Mouse (Mus musculus) layer of hippocampus, postnatal 10 days (tissue): ENCODE measurements around the gene Adora1. TPM values are rescaled to one million over a fixed set of nuclear protein-coding genes. Genes with fewer than 3 reads are reported as not detected.

Source experiments
- DNase-seq, 2 experiments: peaks; one replicate each; pipeline ENCODE4 v3.0.0; 2021; ENCODE audit warnings: low spot score in 2 of 2
- total RNA-seq, 2 experiments: library from RNA; stranded (reverse); gene quantifications; 2 replicates each; pipeline ENCODE4 v1.2.3; 2021

The Adora1 gene
- total RNA-seq, 2 experiments from 2014 or later, result 162 to 169 TPM

DNA sequence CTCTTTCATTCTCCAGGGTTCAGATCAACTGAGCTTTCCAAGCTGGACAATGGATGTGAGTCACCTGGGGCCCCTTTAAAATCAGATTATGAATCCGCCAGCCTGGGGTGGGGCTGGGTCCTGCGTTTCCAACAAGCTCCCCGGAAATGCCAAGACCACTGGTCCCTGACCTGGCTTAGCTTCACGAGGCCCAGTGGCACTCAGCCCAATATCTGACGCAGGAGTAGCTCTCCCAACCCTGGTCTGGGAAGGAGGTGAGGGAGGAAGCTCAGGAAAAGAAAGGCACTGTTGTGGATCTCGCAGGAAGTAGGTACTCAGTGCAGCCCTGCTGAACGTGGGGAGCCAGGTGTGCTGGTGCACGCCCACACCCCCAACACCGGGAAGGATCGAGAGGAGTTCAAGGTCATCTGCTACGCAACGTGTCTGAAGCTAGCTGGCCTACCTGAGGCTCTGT, 18.2 kb downstream of the Adora1 start:
- DNase-seq, result no peak

DNA sequence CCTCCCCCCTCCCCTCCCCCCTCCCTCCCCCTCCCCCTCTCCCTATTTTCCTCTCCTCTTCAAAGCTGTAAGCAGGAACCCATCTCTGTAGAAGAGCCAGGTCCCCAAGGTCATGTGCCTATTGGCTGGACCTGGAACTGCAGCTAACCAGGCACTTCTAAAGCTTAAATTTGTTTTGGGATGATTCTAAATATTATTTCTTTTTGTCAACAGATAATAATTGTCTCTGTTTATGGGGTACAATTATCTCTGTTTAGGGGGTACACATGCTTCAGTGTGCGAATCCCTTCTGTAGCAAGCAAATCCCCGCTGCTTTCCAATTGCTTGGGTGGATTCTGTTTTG, 18.6 kb downstream of the Adora1 start:
- DNase-seq, result no peak

DNA sequence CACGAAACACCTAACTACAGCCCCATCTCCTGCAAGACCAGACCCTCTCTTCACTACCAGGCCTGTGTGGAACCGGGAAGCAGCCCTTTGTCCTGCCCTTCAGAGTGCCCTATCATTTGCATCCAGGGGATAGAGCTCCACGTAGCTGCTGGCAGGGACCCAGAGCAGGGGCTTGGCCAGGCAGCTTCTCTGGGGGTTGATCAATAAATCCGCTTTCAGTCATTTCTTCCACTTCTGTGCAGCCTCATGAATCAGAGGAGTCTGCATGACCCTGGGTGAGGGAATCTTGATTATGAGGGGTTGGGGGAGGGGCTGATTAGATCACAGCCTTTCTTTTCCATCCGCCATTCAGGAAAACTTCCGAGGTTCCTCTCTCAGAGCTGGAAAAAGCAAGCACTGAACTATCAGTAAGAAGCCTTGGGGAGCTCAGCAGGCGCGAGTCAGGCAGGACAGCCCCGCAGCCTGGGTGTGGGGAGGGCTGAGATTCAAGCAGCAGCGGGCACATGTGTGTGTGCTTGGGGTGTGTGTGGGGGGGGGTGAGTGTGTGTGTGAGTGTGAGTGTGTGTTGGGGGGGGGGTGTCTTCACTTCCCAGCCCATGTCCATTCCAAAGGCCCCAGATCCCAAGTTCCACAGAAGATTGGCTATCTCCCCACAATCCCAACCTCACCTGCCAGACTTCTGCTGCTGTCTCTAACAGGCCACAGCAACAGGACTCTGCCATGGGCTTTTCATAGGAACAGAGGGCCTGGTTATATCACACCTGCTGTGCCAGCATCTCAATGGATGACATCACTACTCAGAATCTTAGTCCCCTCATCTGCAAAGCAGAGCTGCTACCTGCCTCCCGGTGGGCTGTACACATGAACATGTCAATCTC, 19.2 kb downstream of the Adora1 start:
- no peak for DNase-seq

DNA sequence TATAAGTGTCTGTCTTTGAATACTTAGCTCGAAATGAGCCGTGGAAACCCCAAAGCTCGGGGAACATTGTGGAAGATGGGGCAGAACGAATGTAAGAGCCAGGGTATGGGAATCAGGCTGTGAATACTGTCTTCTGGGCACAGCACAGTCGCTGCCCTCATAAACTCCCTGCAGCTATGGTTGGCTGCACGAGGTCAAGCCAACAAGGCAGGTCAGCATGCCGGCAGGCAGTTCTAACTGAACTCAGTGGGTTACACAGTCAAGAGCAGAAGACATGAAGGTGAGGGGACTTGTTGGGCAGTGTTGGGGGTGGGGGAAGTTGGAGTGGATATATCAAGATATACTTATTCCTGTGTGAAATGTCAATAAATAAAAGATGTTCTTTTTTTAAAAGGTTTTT, 20.2 kb downstream of the Adora1 start:
- no peak for DNase-seq

DNA sequence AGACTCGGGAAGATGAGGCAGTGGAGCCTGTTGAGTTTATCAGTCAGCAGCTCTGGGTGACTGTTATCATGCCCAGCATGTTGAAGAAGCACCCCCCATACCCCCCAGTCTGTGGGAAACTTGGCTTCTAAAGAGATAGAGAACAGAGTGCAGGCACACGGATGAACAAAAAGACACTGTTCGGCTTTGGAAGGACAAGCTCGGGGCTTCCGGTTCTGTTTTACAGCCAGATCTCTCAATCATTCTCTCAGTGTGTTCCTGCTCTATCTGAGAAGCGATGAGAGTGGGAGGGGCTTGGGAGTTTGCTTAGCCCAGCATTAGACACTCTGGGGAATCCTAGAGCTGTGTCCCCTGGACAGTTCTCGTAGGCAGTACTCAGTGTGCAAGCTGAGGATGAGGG, 21.8 kb downstream of the Adora1 start:
- no peak for DNase-seq

DNA sequence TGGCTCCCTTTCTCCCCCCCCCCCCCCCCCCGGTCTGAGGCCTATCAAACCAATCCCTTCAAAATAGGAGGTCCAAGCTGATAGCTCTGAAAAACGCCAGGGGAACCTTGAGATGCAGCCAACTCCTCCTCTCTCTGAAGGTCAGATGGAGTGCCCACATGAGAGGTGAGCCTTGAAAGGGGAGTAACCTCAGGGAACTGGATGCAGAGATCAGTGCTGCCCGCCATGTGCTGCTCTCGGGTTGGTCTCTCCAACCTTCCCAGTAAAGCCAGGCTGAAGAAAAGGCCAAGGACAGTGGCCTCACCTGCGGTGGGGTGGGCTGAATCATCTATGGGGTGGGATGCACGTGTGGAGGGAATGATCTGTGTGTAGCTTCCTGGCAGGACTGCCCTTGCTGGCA, 22.9 kb downstream of the Adora1 start:
- DNase-seq, result no peak

DNA sequence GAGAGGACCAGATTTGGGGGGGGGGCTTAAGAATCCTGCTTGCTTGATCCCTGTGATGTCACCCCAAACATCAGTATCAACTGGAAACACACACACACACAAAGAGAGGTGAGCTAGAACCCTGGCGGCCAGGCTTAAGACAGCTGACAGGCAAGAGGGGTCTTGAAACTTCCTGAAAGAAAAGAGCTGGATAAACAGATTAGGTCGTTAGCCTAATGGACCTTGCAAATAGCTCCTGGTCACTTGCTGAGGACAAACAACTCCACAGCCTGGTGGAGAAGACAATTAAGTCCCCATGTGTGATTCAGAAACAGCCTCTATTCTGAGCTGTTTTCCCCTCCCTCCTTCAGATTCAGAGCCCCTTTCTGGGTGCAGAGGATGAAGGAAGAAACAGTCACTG, 23.6 kb downstream of the Adora1 start:
- no peak for DNase-seq

DNA sequence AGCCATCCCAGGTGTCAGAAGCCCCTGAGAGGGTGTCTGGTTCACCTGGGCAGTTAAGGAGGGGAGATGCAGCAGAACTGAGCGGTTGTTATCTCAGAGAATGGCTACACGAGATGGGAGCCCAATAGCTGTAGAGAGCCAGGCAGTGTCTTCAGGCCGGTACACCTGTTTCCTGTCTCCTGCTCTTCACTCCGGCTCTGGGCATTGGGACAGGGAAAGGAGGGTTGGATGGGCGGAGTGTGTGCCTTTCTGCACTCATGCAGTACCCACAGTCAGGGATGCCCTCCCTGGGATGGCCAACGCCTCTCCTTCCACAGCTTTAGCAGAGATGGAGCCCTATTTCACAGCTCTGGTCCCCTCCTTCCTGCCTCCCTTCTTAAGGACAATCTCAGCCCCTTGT, 24.2 kb downstream of the Adora1 start:
- DNase-seq, result no peak

DNA sequence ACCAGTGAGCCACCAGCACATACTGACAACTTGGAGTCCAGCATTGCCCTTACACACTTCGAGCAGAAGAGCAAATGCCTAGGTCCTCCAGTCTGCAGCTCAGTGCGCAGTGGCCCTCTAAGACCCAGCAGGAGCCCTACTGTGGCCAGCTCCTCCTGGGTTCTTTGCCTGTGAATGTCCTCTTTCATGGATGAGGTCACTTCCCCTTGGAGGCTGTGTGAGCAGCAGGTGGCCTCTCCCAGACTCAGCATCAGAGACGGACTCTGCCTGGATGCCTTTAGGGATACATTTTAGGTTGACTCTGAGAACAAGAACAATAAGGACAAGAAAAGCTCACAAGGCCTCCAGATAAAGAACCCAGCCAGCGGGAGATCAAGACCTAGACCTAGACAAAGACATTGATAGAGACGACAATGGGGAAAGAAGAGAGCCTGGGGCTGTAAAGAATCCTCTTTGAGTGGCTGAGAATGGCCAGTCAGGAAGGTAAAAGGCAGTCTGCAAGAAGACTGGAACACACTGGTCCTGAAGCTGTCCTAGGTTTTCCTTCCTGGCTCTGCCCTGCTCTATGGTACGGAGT, 25.0 kb downstream of the Adora1 start:
- no peak for DNase-seq

DNA sequence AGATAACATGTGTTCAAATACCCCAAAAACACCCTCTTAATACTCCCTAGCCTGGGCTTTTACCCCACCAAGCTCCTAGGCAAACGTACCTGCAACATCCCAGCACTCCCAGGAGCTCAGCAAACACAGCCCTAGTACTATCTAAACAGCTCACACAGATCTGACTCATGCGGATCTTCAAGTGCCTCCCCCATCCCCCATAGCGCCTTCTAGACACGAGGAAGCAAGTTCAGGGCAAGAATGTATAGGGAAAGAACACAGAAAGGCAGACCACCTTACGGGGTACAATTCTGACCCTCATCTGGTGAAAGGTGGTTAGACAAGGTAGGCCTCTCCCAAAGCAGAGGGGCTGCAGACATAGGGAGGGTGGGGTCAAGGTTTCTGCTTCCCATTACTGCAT, 29.1 kb downstream of the Adora1 start:
- DNase-seq, result no peak

DNA sequence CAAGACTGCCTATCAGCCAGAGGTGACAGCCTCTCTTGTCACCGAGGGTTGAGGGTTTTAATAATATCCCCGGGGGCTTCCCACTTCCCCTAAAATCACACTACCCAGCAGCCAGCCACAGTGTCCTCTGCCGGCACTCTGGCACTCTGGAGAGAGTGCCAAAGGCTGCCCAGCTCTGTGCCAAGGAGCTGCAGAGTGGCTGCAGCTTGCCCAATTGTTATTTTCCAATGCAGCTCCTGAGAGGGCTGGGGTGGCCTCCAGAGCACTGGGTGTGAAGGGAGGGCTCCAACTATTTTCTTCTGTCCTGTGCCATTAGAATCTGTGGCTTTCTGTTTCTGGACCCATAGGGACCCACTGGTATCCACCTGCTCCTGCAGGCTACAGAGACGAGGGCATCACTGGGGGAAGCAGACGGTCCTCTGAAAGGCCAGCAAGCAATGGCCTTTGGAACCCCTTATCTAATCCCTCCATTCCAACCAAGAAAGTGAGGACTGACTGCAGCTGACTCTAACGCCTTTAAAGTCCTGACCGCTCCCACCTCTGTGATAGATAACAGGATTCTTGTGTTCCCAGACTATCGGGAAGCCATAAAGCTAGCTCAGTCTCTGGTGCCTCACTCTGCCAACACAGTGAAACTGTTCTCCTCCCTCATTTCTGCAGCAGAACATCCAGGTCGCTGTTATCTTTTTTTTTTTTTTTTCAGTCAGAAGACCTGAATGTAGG, 29.8 kb downstream of the Adora1 start:
- DNase-seq, result peak; percentile 46 to 60

DNA sequence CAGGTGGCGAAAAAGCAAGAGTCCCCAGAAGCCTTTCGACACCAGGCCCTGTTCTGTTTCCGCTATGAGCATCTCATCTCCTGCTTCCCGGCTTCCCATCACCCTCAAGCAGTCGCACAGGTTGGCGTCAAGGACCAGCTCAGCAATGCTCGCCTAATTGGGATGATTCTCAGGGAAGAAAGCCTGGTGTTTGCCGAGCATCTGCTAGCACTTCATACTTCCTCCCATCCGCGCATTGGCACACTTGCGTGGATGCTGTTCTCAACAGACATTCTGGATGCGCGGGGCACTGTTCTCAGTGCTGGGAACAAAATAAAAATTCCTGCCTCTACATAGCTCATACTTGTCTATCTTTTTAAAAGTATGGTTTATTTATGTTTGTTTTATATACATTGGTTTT, 31.0 kb downstream of the Adora1 start:
- no peak for DNase-seq

DNA sequence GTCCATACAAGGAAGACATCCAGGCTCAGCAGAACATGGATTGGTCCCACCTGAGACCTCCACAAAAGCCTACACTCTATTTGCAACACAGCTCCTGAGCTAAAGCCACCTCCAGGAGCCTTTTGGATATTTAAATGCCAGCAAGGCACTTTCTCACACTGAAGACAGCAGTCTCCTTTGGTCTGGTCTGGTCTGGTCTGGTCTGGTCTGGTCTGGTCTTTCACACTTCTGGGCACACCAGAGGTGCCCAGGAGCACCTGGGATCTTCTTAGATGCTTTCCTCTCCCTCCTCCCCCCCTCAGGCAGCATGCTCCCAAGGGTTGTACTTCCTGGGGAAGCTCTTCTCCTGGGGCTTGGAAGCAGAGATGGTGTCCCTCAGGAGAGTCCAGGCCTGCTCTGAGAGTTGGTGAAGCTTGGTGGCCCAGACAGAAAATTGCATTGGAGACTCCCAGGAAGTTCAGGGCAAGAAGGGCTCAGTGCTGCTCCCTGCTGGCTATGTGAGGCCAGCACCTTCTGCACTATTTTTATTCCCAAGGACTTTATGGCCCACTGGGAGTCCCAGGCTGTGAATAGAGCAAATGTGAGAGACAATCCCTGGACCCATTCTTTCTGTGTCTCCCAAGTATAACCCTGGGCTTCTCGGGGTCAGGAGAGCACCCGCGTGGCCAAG, 33.3 kb downstream of the Adora1 start:
- DNase-seq, result peak; percentile 76 to 77

DNA sequence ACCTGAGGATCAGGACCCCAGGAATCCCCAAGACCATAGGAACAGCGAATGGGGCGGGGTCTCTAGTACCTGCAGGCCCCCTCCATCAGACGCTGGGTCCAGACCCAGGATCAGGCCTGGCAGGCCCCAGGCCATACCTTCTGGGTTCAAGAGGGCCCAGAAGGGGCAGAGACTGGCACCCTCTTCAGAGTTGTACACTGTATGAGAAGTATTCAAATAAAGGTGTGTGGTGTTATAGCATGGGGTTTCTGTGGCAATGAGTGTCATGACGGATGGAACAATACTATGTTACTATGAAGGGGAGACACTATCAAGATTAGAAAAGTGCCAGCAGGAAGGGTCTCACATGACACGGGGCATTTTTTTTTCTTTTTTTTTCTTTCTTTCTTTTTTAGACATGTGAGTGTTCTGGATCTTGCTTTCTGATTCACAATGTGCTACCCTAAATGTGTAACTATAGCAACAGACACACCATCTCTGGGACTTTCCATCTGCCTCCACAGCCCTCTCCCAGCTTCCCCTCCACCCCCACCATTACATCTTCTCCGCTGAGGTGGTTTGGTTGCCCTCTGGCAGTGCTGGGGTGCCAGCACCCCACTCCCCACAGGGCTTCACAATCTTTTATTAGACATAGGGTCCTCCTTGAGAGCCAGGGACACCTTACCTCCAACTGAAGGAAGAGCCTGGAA, 34.1 kb downstream of the Adora1 start:
- DNase-seq, result no peak

DNA sequence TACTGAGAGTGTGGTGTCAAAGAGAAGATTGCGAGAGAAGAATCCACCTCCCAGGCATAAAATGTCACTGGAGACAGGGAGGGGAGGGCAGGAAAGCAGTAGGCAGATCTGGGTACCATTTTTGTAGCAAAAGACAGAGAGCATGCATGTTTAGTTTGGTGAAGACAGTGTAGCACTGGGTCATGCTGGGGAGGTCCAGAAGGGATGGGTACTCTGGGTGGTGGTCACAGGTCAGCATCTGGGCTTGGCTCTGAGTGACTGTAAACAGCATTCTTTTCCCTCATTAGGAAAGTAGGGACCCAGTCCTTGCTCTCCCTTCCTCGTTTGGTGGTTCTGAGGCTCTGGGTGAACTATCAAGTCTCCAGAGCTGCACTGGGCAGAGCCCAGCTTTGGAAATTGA, 34.8 kb downstream of the Adora1 start:
- no peak for DNase-seq

DNA sequence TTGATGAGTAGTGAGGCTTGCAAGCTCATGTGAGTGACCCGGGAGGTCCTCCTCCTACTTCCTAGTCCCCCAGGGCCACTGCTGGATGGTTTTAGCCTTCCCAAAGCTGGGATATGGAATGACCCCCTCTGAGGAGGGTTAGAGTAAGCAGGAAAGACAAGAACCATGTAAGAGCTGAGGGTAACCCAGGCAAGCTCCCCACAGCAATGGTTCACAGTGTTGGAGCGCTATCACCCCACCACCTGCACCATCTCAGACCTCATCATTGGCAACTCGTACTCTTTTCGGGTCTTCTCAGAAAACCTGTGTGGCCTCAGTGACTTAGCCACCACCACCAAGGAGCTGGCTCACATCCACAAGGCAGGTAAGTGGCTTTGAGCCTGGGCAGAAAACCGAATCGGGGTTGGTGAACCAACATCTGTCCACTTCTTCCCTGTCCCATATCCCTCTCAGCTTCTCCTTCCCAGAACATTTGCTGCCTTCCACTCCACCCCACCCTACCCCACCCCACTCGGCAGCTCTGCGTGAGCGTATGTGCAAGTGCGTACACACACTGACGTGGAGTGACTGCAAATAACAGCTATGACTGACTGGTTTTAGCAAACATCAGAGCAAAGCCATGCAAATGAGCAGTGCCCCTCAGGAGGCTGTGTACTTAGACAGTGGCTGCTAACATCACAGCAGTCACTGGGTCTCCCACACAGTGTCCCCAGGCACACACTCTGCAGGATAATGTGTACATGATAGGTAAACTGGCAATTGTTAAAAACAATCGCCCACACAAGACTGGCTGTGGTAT, 36.8 kb downstream of the Adora1 start:
- no peak for DNase-seq

DNA sequence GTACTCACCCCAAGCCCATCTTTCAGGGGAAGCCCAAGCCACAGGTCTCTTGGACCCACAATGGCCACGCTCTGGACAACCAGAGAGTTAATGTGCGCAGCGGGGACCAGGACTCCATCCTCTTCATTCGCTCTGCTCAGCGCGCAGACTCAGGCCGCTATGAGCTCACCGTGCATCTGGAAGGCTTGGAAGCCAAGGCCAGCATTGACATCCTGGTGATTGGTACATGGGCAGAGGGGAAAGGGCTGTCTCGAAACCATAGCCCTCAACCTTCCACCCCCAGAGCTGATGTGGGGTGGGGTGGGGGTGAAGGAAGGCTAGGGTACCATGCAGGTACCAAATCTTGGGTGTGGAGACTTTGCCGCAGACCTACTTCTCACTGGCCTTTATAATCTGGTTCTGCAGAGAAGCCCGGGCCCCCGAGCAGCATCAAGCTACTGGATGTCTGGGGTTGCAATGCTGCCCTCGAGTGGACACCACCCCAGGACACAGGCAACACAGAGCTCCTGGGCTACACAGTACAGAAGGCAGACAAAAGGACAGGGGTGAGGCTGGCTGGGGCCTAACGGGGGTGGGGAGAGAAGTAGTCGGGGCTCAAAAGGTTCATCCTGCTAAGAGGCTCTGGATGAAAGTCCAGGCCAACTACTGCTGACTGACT, 37.8 kb downstream of the Adora1 start:
- DNase-seq, result no peak

DNA sequence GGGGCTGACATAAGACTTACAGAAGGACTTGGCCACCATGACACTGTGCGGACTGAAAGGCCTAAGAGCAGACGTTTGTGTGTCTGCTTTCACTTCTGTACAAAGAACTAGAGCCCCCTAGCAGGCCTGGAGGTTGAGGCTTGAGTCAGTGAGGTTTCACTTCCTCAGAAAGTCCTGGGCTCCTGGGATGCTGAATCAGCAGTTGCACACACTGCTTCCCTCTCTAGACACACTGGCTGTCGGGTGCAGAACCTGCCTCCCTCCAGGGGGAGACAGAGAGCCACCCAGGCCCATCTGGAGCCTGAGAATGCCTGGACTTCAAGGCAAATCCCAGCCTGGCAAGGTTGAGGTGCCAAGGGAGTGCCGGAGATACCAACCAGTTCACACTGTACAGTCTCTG, 38.8 kb downstream of the Adora1 start:
- DNase-seq, result peak; percentile 80 to 85

DNA sequence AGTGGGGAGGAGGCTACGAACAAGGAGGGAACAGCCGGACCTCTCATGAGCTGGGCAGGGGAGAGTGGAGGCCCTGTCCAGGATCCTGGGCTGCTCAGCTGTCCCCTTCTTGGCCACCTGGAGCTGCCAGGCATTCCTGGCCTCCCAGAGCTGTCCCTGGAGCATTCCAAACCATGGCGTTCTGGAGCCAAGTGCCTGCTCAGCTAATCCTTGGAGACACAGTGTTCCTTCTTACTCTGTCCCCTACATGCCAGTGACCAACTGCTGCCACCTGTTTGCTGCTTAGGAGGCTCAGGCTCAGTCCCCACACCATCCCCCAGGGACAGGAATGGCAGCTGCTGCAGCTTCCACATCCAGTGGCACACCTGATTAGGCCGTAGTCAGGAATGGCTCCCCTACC, 39.3 kb downstream of the Adora1 start:
- peak in 1 of 2 experiments; percentile 45 for DNase-seq

DNA sequence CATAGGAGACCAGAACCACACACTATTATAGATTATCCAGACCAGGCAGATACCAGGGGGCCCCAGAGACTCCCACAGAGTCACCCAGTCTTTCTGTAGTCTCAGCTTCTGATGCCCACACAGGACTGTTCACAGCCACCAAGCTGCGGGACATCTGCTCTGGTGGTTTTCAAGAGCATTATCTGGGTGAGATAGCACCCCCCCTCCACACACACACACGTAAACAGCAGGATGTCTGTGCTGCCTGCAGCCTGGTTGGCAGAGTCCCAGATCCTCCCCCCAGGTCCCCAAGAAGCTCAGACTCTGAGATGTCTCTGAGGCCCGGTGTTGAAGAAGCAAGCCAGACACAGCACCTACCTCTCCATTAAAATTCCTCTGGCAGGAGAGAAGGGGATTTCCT, 39.7 kb downstream of the Adora1 start:
- DNase-seq, result peak; percentile 52 to 58
